Mouse (Mus musculus) intestine, embryonic 15.5 days (tissue): ENCODE results near the gene Snapc4. TPM values are rescaled to one million over a fixed set of nuclear protein-coding genes. Genes with fewer than 3 reads are reported as not detected.

ENCODE experiments used
- ATAC-seq: fragments of 200-750 bp; cut with Nextera tagmentation; 2 replicates; pipeline ENCODE4 v1.8.0; 2017; ENCODE audit warnings: moderate TSS enrichment, moderate library complexity
- H3K27ac ChIP-seq: fragments of 300-500 bp; sonication (generic); 2 replicates; pipeline ENCODE4 v1.5.1; 2015; ENCODE audit warnings: mild to moderate bottlenecking, inconsistent platforms
- H3K27me3 ChIP-seq: fragments of 300-500 bp; sonication (generic); replicated peaks from 2 replicates; pipeline ENCODE4 v1.6.1; 2015; ENCODE audit warnings: inconsistent platforms
- H3K36me3 ChIP-seq: fragments of 300-500 bp; sonication (generic); 2 replicates; pipeline ENCODE4 v1.6.1; 2015; ENCODE audit warnings: inconsistent platforms
- H3K4me1 ChIP-seq: fragments of 300-500 bp; sonication (generic); replicated peaks from 2 replicates; pipeline ENCODE4 v1.6.1; 2015; ENCODE audit warnings: inconsistent platforms
- H3K4me2 ChIP-seq: fragments of 300-500 bp; sonication (generic); replicated peaks from 2 replicates; pipeline ENCODE4 v1.6.1; 2015; ENCODE audit warnings: mild to moderate bottlenecking, inconsistent platforms
- H3K4me3 ChIP-seq: fragments of 300-500 bp; sonication (generic); replicated peaks from 2 replicates; pipeline ENCODE4 v1.5.1; 2015; ENCODE audit warnings: inconsistent platforms
- H3K9ac ChIP-seq: fragments of 300-500 bp; sonication (generic); 2 replicates; pipeline ENCODE4 v1.6.1; 2015; ENCODE audit warnings: inconsistent platforms
- H3K9me3 ChIP-seq: fragments of 300-500 bp; sonication (generic); 2 replicates; pipeline ENCODE4 v1.6.1; 2016; ENCODE audit warnings: inconsistent platforms
- WGBS: fragments of 180-500 bp; shearing (Covaris S2); methylation state at CpG from one replicate; pipeline ENCODE4 v1.1.7; 2015; 5-methylcytosine and 5-hydroxymethylcytosine counted together
- polyA plus RNA-seq: library from polyadenylated mRNA; unstranded; fragments of >200 nt; fragmentation: Nextera tagmentation; extraction: Ambion mirVana; gene quantifications from 2 replicates; pipeline ENCODE4 v1.2.1, GENCODE M21; 2015

Snapc4 gene
- polyA plus RNA-seq, 1 experiment from 2014 or later: 19.7 TPM

- H3K27ac ChIP-seq: no peak overlapping the region
- H3K36me3 ChIP-seq: peaks cover 65% of the 10 kb centered on the region
- WGBS: 94% methylated on average over 6 of the region's 6 CpGs
- H3K4me2 ChIP-seq: no peak overlapping the region
- H3K4me3 ChIP-seq: no peak overlapping the region
- H3K9me3 ChIP-seq: no peaks in the 10 kb centered on the region
- no peaks in the 10 kb centered on the region for H3K27me3 ChIP-seq
- H3K9ac ChIP-seq: no peak overlapping the region
- H3K4me1 ChIP-seq: peaks cover 6% of the 10 kb centered on the region
- ATAC-seq: no peak
These were observed 12.5 kb downstream of the Snapc4 start for GRCm38 (mm10) chr2:26367911-26368310.

GRCm38 (mm10) chr2:26364738-26365465 is 15.6 kb downstream of the Snapc4 start:
- Histone ChIP-seq H3K4me2 (no peak overlapping the region), H3K27ac (no peak overlapping the region), H3K4me3 (no peak overlapping the region), H3K9me3 (no peaks in the 10 kb centered on the region), H3K36me3 (peaks cover 54% of the 10 kb centered on the region), H3K4me1 (peaks cover 6% of the 10 kb centered on the region), H3K27me3 (no peaks in the 10 kb centered on the region), H3K9ac (no peak overlapping the region)
- ATAC-seq: no peak
- 72% methylated on average over 10 of the region's 10 CpGs for WGBS

- Histone ChIP-seq H3K4me1 (peaks cover 6% of the 10 kb centered on the region), H3K9me3 (no peaks in the 10 kb centered on the region), H3K36me3 (peaks cover 40% of the 10 kb centered on the region), H3K27me3 (no peaks in the 10 kb centered on the region), H3K27ac (no peak overlapping the region), H3K4me3 (no peak overlapping the region), H3K9ac (no peak overlapping the region), H3K4me2 (no peak overlapping the region)
- ATAC-seq: no peak
- 54% methylated on average over 5 of the region's 5 CpGs for WGBS
These were observed 17.0 kb downstream of the Snapc4 start for GRCm38 (mm10) chr2:26363481-26363880.

- no peak overlapping the region for H3K9ac ChIP-seq
- H3K36me3 ChIP-seq: peaks cover 37% of the 10 kb centered on the region
- no peak overlapping the region for H3K4me2 ChIP-seq
- peaks cover 6% of the 10 kb centered on the region for H3K4me1 ChIP-seq
- no peaks in the 10 kb centered on the region for H3K9me3 ChIP-seq
- H3K4me3 ChIP-seq: no peak overlapping the region
- no peaks in the 10 kb centered on the region for H3K27me3 ChIP-seq
- no peak overlapping the region for H3K27ac ChIP-seq
- no peak for ATAC-seq
- 82% methylated on average over 5 of the region's 5 CpGs for WGBS
These were observed 17.5 kb downstream of the Snapc4 start for GRCm38 (mm10) chr2:26362991-26363390.

GRCm38 (mm10) chr2:26360772-26361171 is 19.7 kb downstream of the Snapc4 start, which contains the start of gene Card9:
Card9 (minus strand) TSS chr2:26360918.
- H3K9me3 ChIP-seq: no peaks in the 10 kb centered on the region
- H3K4me2 ChIP-seq: no peak within 1 kb of the TSS
- H3K27ac ChIP-seq: no peak within 1 kb of the TSS
- peaks cover 6% of the 10 kb centered on the region for H3K4me1 ChIP-seq
- 0 out of 2 replicates have a peak, but pooled peaks have one; percentile 50 for ATAC-seq
- H3K27me3 ChIP-seq: no peaks in the 10 kb centered on the region
- H3K4me3 ChIP-seq: no peak within 1 kb of the TSS
- peaks cover 16% of the 10 kb centered on the region; the same call in 1 of the 2 replicates for H3K36me3 ChIP-seq
- WGBS: 32% methylated on average over 3 of the region's 3 CpGs
- no peak within 1 kb of the TSS for H3K9ac ChIP-seq

- Histone ChIP-seq H3K4me1 (peaks cover 6% of the 10 kb centered on the region), H3K9me3 (no peaks in the 10 kb centered on the region), H3K4me3 (no peak overlapping the region), H3K4me2 (no peak overlapping the region), H3K9ac (no peak overlapping the region), H3K27me3 (no peaks in the 10 kb centered on the region), H3K27ac (no peak overlapping the region), H3K36me3 (peaks cover 10% of the 10 kb centered on the region; the same call in 1 of the 2 replicates)
- WGBS: 81% methylated on average over 6 of the region's 6 CpGs
- ATAC-seq: no peak
These were observed 20.5 kb downstream of the Snapc4 start for GRCm38 (mm10) chr2:26359983-26360382.

GRCm38 (mm10) chr2:26358667-26359320 is 21.7 kb downstream of the Snapc4 start:
- Histone ChIP-seq H3K4me3 (no peak overlapping the region), H3K4me1 (no peaks in the 10 kb centered on the region), H3K4me2 (no peak overlapping the region), H3K9ac (no peak overlapping the region), H3K9me3 (no peaks in the 10 kb centered on the region), H3K27ac (no peak overlapping the region), H3K27me3 (no peaks in the 10 kb centered on the region), H3K36me3 (0 out of 2 replicates have a peak, but pooled peaks cover 5% of the 10 kb centered on the region)
- 85% methylated on average over 13 of the region's 13 CpGs for WGBS
- peak; percentile 25; the same call in 1 of the 2 replicates for ATAC-seq

- no peak for ATAC-seq
- Histone ChIP-seq H3K27me3 (no peaks in the 10 kb centered on the region), H3K27ac (no peak overlapping the region), H3K9ac (no peak overlapping the region), H3K9me3 (no peaks in the 10 kb centered on the region), H3K36me3 (no peaks in the 10 kb centered on the region), H3K4me3 (no peak overlapping the region), H3K4me2 (no peak overlapping the region), H3K4me1 (peaks cover 4% of the 10 kb centered on the region)
- 50% methylated on average over 15 of the region's 15 CpGs for WGBS
These were observed 23.0 kb downstream of the Snapc4 start for GRCm38 (mm10) chr2:26357484-26357883.

GRCm38 (mm10) chr2:26356678-26357077 is 23.8 kb downstream of the Snapc4 start:
- no peak overlapping the region for H3K27ac ChIP-seq
- H3K9ac ChIP-seq: no peak overlapping the region
- H3K4me3 ChIP-seq: no peak overlapping the region
- ATAC-seq: no peak
- H3K4me1 ChIP-seq: peaks cover 7% of the 10 kb centered on the region
- no peaks in the 10 kb centered on the region for H3K27me3 ChIP-seq
- no peaks in the 10 kb centered on the region for H3K9me3 ChIP-seq
- no peaks in the 10 kb centered on the region for H3K36me3 ChIP-seq
- H3K4me2 ChIP-seq: no peak overlapping the region
- WGBS: 75% methylated on average over 7 of the region's 7 CpGs

GRCm38 (mm10) chr2:26356231-26356630 is 24.2 kb downstream of the Snapc4 start:
- Histone ChIP-seq H3K36me3 (no peaks in the 10 kb centered on the region), H3K4me3 (no peak overlapping the region), H3K9ac (no peak overlapping the region), H3K9me3 (no peaks in the 10 kb centered on the region), H3K27ac (no peak overlapping the region), H3K4me1 (peaks cover 7% of the 10 kb centered on the region), H3K4me2 (no peak overlapping the region), H3K27me3 (no peaks in the 10 kb centered on the region)
- no peak for ATAC-seq
- WGBS: 87% methylated on average over 4 of the region's 4 CpGs

GRCm38 (mm10) chr2:26354401-26354800 is 26.1 kb downstream of the Snapc4 start:
- 91% methylated on average over 4 of the region's 4 CpGs for WGBS
- Histone ChIP-seq H3K9me3 (no peaks in the 10 kb centered on the region), H3K4me2 (no peak overlapping the region), H3K9ac (no peak overlapping the region), H3K4me3 (no peak overlapping the region), H3K4me1 (peaks cover 14% of the 10 kb centered on the region), H3K27me3 (no peaks in the 10 kb centered on the region), H3K36me3 (no peaks in the 10 kb centered on the region), H3K27ac (no peak overlapping the region)
- ATAC-seq: no peak

- ATAC-seq: no peak
- H3K4me2 ChIP-seq: peak overlapping the region; percentile 98
- WGBS: 90% methylated on average over 11 of the region's 11 CpGs
- no peaks in the 10 kb centered on the region for H3K9me3 ChIP-seq
- peak overlapping the region; percentile 85; the same call in 1 of the 2 replicates for H3K9ac ChIP-seq
- H3K36me3 ChIP-seq: no peaks in the 10 kb centered on the region
- H3K4me3 ChIP-seq: 0 out of 2 replicates have a peak overlapping the region, but pooled peaks have one; percentile 72
- peaks cover 19% of the 10 kb centered on the region for H3K4me1 ChIP-seq
- H3K27ac ChIP-seq: no peak overlapping the region
- no peaks in the 10 kb centered on the region for H3K27me3 ChIP-seq
These were observed 27.1 kb downstream of the Snapc4 start for GRCm38 (mm10) chr2:26353066-26353980.
